ENCODE assay signal across 24 mouse cellular contexts in the genomic region with DNA sequence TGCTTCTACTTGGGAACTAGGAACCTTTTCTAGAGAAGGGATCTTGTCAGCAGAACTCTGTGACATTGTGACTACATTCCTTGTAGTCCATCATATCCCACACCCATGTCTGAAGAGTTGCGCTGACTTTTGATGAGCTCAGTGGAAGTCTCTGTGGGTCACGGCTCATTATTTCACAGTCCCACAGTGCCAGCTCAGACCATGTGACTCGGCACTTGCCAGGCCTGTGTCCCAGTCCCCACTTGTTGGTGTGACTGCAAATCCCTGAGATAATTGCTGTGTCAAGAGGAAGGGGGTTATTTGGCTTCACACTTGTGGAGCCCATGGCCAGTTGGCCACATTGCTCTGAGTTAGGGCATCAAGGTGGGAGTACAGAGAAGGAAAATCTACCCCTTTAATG. TPM values are rescaled to one million over a fixed set of nuclear protein-coding genes. Genes with fewer than 3 reads are reported as not detected.
A peak's percentile ranks its signal among the peaks of the same experiment; 100 is the strongest.
DNase-seq lines count a peak whose midpoint lies in the region; ATAC-seq lines count a peak whose summit lies in the region.
"Had no signal": no experiment of that assay in that cellular context is flagged by ENCODE, and none has a peak within 500 bp of the region (broad histone marks: within the 10 kb centered on the region; RNA-seq: fewer than 3 reads in every experiment).

No protein-coding gene starts in this region.

- H3K27me3 ChIP-seq in heart, embryonic 14.5 days (ENCODE audit: control insufficient read depth, insufficient read depth, low read length) = no peaks in the 10 kb centered on the region
- no peaks in the 10 kb centered on the region for H3K27me3 ChIP-seq in heart, embryonic 10.5 days (ENCODE audit: insufficient read depth, poor library complexity, severe bottlenecking)
- H3K27me3 ChIP-seq: heart, embryonic 13.5 days; liver, embryonic 12.5 days; megakaryocyte, embryonic 14.5 days; midbrain, embryonic 12.5 days had no signal

- peaks cover 14 to 21% of the 10 kb centered on the region in 2 experiments for H3K4me1 ChIP-seq in heart, embryonic 14.5 days (ENCODE audit: control insufficient read depth in 2 of 2, insufficient read depth in 2 of 2, low read length in 2 of 2)
- H3K4me1 ChIP-seq in heart, embryonic 10.5 days = peaks cover 49% of the 10 kb centered on the region
- H3K4me1 ChIP-seq: liver, embryonic 12.5 days had no signal

- H3K36me3 ChIP-seq in heart, embryonic 14.5 days (ENCODE audit: control insufficient read depth, insufficient read depth, low read length) = no peaks in the 10 kb centered on the region
- 0 out of 2 replicates have a peak, but pooled peaks cover 3% of the 10 kb centered on the region for H3K36me3 ChIP-seq in heart, embryonic 10.5 days
- H3K36me3 ChIP-seq: heart, embryonic 13.5 days; hindbrain, embryonic 10.5 days; liver, embryonic 12.5 days; midbrain, embryonic 12.5 days had no signal

- ATAC-seq in heart, embryonic 14.5 days (ENCODE audit: insufficient number of reproducible peaks, insufficient read depth, low FRiP score, low read depth) = 0 out of 2 replicates have a peak, but pooled peaks have one; percentile 24
- ATAC-seq: activated CD4-positive, CD25-positive, alpha-beta regulatory T cell, adult 4 months; CD4-positive, CD25-positive, alpha-beta regulatory T cell, adult 4 months; forebrain, embryonic 14.5 days; intestine, postnatal 0 days; liver, embryonic 12.5 days; liver, postnatal 0 days had no signal

- H3K9ac ChIP-seq in heart, embryonic 14.5 days (ENCODE audit: low read length) = no peak overlapping the region
- H3K9ac ChIP-seq: heart, embryonic 13.5 days; liver, embryonic 12.5 days; liver, postnatal 0 days; midbrain, embryonic 12.5 days had no signal

- no peak overlapping the region for H3K4me3 ChIP-seq in heart, embryonic 14.5 days (ENCODE audit: control insufficient read depth in 1 of 2, insufficient read depth in 1 of 2, low read depth in 1 of 2, low read length in 2 of 2)
- H3K4me3 ChIP-seq in heart, embryonic 10.5 days = no peak overlapping the region
- H3K4me3 ChIP-seq: heart, embryonic 13.5 days; hindbrain, embryonic 10.5 days; liver, embryonic 12.5 days; megakaryocyte, embryonic 14.5 days; midbrain, embryonic 12.5 days had no signal

- H3K4me2 ChIP-seq in heart, embryonic 14.5 days (ENCODE audit: low read length) = no peak overlapping the region
- H3K4me2 ChIP-seq: heart, embryonic 13.5 days; liver, embryonic 12.5 days; midbrain, embryonic 12.5 days had no signal

- DNase-seq in adrenal gland, postnatal 14 days = peak; percentile 51
- DNase-seq in adrenal gland, adult 8-10 months = no peak
- no peak for DNase-seq in heart, embryonic 10.5 days (ENCODE audit: low spot score)
- peak; percentile 21 to 39 for DNase-seq in kidney, postnatal 36 days
- no peak for DNase-seq in kidney, postnatal 14 days
- peak; percentile 40 for DNase-seq in Muller cell, postnatal 12 days (ENCODE audit: inconsistent ontology term)
- DNase-seq in B cell, adult 2 months = no peak
- DNase-seq: cerebellum, adult 11 months; cerebellum, adult 9-10 months; cerebellum, postnatal 36 days; liver, postnatal 0 days; thymus, adult 2 months; thymus, postnatal 36 days had no signal

- WGBS in heart, embryonic 14.5 days = 52% methylated on average over 3 of the region's 3 CpGs
- 78% methylated on average over 3 of the region's 3 CpGs for WGBS in heart, embryonic 10.5 days

- H3K9me3 ChIP-seq in heart, embryonic 14.5 days (ENCODE audit: control insufficient read depth, low read length) = no peaks in the 10 kb centered on the region
- no peaks in the 10 kb centered on the region for H3K9me3 ChIP-seq in heart, embryonic 10.5 days
- H3K9me3 ChIP-seq: heart, embryonic 13.5 days; hindbrain, embryonic 10.5 days; liver, embryonic 12.5 days; midbrain, embryonic 12.5 days had no signal

- no peak overlapping the region for H3K27ac ChIP-seq in heart, embryonic 14.5 days (replicated peaks in 1 of 2; ENCODE audit: control insufficient read depth in 1 of 2, insufficient read depth in 1 of 2, low read depth in 2 of 2, low read length in 2 of 2)
- H3K27ac ChIP-seq in heart, embryonic 10.5 days = no peak overlapping the region
- H3K27ac ChIP-seq: heart, embryonic 13.5 days; hindbrain, embryonic 10.5 days; kidney, postnatal 0 days; liver, embryonic 12.5 days; midbrain, embryonic 12.5 days had no signal

RNA-seq across cellular contexts. Expression of a gene that starts 59.8 kb away (rescaled TPM):
- total RNA-seq in adrenal gland, postnatal 14 days (2021) = 26.0 and 26.1 TPM in 2 replicates
- total RNA-seq in adrenal gland, adult 8-10 months (2022) = 10 to 100 TPM; 17.6 to 26.9 (median 22.3) TPM
- polyA plus RNA-seq in heart, embryonic 14.5 days (2014; fragmentation: Nextera tagmentation; extraction: Ambion mirVana) = 12.0 and 12.2 TPM in 2 replicates
- polyA plus RNA-seq in heart, embryonic 10.5 days (2016; fragmentation: Nextera tagmentation; extraction: Ambion mirVana) = 9.4 and 12.5 TPM in 2 replicates

Comparison
In these comparisons a context has a peak if more than half of its experiments do, and no peak if none do; other contexts are left out.
1. DNase-seq: peak in adrenal gland, postnatal 14 days (single experiment), kidney, postnatal 36 days (2 of 2) and Muller cell, postnatal 12 days (single experiment); none in adrenal gland, adult 8-10 months (single experiment), heart, embryonic 10.5 days (single experiment), kidney, postnatal 14 days (single experiment) and B cell, adult 2 months (0 of 2).